Mouse (Mus musculus) CD4-positive, CD25-positive, alpha-beta regulatory T cell, adult 4 months (primary cell): ENCODE data around the gene Gba2. TPM values are rescaled to one million over a fixed set of nuclear protein-coding genes. Genes with fewer than 3 reads are reported as not detected.
A peak's percentile ranks its signal among the peaks of the same experiment; 100 is the strongest.

ENCODE experiments used
- ATAC-seq: one replicate; pipeline ENCODE4 v1.8.0; 2017
- polyA plus RNA-seq, 2 experiments: library from polyadenylated mRNA; unstranded; fragments of 100-300 nt; shearing (Covaris generic); gene quantifications; one replicate each; pipeline ENCODE4 v1.2.1; 2017

Gba2 gene
- polyA plus RNA-seq, 2 experiments from 2014 or later: 12.1 to 15.5 TPM

DNA sequence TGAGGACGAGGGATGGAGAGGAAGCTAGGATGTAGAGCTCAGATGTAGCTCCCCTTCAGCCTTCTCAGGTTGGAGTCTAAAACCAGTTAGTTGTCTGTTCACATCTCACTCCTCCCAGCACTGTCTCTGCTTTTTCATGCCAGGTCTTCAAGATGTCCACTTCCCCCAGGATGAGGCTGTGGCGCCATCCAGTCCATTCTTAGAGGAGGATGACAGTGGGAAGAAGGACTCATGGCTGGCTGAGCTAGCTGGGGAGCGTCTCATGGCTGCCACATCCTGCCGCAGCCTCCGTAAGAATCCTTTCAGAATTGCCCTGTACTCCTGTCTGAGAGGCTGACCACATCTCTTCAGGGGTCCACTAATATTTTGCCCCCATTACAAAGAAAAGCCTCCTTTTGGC is 2.0 kb upstream of the Gba2 start:
- ATAC-seq: no peak

DNA sequence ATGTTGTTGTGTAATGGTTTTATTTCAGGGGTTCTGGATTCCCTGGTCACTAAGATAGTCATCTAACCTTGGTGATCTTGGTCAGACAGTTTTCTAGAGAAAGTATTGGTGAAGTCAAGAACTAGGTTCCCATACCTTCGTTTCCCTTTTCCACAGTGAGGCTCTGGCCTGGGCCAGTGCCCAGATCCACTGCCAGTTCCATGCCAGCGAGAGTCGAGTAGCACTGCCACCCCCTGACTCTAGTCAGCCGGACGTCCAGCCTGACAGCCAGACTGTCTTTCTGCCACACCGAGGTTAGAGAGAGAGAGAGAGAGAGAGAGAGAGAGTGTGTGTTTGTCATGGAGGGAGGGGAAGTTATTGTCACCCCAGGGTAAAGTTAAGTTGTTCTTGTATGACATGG is 1.1 kb upstream of the Gba2 start:
- no peak for ATAC-seq

DNA sequence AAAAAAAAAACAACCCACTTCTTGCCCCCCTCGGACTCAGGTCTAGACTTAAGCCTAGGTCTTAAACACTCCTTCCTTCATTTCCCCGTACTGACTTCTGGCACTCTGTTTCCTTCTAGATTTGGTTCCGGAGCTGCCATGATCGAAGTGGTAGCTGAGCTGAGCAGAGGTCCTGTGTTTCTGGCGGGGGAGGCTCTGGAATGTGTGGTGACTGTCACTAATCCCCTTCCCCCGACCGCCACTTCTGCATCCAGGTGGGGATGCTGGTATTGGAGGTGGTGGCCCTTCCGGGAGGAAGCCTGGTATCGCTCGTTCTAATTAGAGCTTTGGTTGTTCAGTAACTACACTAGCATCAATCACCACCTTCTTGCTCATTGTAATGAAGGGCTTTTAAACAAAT is 583 bp upstream of the Gba2 start:
- ATAC-seq: no peak

DNA sequence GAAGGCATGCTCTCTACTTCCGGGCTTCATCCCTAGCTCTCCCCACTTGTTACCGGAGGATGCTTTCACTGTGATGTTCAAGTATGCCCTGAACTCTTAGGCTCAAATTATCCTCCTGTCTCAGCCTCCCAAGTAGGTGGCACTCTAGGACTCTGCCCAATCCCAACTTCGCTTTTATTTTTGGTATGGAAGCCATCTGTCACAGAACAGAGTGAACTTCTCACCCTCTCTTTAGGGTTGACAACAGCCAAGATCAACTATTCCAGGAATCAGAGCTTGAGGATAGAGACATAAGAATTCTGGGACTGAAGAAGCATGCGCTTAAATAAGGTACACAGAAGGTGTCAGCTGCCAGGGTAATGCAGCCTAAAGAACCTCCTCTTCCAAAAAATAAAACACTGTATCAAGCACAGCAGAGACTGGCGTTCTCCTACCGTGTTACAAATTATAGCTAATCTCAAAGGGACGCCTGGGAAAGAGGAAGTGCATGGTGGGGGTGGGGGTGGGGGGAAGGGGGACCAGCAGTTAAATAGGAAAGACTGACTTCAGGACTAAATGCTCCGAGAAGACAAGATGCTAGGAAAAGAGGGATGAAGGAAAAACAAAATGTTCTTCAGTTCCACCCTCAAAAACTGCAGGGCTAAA is 1.3 kb downstream of the Gba2 start:
- no peak for ATAC-seq

DNA sequence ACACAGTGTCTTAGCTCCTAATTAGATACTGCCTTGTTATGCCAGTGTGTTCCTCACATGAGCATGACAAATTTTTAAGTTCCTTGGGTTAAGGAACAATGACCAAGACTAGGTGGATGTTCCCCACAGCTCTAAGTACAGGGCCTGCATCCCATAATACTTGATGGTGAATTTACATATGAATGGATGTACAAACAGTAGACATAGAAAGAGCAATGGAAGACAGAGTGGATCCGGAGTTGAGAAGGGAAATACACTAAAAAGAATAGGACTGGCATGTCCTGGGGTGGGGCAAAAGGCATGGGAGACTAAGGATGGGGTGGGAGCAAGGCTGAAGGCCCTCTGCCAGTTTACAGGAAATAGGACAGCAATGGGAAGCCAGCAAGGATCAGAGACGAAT is 3.3 kb downstream of the Gba2 start:
- ATAC-seq: no peak

DNA sequence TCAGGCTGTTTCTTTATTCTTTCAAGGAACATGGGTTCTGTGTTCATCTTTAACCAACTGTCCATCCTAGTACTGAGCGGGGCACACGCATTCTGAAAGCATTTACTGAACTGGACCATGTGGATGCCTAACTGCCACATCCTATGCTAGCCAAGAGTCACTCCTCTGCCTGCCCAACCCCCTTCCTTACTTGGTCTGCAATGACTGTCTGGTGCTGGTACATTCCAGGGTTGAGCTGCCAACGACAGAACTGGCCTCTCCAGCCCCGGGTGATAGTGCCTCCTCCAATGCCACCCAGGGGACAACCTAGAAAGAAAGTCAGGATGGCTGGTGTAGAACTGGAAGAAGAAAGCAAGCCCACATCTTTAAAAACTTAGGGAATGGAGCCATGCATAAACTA is 5.1 kb downstream of the Gba2 start:
- no peak for ATAC-seq

DNA sequence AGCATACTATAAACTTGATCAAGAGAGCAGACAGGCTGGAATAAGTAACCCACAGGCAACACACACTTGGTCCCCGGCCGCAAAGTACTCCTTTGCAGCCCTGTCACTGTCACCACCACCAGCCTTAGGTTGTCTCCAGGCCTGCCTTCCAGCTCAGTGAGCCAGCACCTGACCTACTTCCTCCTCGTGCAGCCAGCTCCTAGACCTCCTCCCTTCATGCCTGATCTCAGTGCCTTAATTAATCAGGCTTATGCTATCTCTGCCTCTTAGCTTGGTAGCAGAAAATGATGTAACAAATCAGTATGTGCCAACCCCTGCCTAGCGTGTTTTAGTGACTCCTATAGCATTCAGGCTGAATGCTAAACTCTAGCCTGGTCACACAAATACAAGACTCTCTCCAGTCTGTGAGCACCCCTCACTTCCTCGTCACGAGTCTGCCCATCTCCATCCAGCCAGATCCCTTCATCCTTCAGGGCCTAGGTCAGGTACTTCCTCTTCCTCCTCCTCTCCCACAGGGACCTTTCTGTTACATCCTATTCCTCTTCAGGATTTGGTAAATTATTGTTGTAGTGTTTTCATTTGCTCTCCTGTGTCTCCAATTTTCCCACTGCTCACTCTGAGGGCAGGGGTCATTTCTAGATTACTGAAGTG is 7.2 kb downstream of the Gba2 start:
- ATAC-seq: no peak

DNA sequence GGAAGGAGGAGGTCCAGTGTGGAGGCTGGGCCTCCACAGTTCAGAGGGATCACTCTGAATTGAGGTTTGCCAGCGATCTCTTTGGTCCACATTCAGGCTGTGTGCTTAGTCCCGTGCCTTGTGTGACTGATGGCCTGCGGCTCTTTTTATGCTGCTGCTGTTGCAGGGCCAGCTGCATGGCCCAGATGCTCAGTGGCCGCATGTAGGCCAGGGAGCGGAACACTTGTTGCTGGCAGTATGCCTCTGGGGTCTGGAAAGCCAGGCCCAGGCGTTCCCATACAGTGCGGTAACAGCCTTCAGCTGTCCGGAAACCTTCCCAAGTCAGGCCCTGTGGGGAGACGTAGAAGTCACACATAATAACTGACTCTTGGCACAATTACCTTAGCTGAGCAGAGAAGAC is 11.5 kb downstream of the Gba2 start:
- no peak for ATAC-seq

DNA sequence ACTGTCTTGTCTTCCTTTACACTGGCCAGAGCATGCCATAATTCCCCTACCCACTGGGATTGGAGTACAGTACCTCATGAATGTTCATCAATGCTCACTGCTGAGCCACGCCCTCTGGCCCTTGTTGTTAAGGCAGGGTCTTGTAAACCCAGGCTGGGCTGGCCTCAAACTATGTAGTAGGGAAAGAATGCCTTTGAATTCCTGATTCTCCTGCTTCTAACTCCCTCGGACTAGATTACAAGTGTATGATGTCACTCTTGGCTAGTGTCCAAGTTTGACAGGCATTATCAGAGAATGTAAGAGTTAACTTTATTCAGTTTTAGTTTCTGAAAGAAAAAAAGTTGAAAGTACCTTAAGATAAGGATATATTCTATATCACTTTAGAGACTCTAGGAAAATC is 14.4 kb downstream of the Gba2 start:
- ATAC-seq: no peak

DNA sequence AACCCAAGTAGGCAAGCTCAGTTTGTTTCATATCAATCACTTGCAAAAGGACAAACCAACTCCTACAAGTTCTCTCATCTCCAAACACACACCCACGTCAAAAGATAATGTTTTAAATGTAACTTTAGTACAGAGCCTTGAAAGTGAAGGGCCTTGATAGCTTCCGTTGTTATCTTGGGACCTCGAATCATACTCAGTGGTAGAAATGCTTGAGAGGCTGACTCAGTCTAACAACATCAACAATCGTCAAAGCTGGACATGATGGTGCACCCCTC is 15.1 kb downstream of the Gba2 start:
- ATAC-seq: no peak

DNA sequence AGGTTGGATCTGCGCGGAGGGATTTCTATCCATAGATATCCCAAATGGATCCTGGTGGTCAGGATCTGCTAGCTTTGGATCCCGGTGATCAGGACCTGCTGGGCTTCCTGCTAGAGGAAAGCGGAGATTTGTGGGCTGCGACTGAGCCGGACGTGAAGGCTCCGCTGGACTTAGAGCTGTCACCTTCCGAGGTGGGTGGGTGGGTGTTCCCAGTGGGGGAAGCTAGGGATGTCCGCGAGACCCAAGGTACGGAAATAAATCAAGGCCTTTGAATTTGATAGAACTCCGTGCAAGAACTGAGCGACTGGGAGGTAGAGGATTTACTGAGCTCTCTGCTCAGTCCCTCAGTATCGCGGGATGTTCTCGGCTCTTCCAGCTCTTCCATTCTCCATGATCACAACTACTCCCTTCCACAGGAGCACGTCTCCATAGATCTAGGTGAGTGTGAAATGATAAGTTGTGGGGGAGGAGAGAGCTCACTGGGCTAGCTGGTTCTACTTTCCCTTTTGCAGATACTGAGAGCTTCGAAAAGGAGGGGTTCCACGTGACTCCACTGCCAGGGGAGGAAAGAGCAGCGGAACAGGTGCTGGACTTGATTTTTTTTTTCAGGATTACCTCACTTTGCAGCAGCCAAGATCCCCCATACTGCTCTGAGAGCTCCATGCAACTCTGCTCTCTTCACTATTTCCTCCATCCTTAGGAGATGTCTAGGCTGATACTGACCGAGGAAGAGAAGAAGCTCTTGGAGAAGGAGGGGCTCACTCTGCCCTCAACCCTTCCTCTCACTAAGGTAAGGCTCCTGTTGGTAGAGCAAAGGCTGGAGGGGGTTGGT is 15.7 kb downstream of the Gba2 start:
- ATAC-seq: peak; percentile 24

DNA sequence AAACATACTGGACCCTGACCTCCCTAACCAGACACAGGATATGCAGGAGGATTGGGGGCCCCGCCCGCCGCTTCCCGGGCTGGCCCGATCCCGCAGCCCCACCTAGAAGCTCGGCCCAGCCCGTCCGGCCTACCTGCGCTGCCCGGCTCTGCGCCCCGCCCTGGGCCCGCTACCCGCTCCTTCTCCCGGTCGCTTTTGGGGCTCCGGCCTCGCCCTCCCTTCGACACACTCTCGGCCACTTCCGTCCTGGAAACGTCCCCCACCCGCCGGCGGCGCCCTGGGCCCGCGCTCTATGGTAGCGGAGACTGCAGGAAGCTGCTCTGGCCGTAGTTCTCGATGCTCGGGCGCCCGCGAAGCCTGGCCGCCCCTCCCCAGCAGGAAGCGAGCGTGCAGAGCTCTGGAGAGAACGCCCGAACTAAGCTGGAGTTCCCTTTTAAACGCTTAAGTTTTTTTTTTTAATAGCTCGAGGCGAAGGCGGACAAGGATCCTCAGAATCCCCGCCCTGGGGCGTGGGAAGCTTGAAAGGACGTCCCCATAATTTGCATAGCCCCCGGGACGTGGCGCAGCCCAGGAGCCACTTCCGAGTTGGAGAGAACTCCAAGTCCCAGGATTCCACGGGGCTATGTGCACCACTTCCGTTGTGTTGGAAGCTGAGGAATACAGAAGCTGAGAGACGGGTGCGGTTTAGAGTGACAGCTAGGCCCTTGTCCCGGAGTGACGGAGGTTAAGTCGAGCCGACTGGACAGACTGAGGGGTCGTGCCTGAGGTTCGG is 16.5 kb downstream of the Gba2 start, which contains the start of the genes Creb3 and Tln1:
Gene Creb3 (plus strand): TSS at position 336 of the 772 bp plus-strand sequence.
Gene Tln1 (minus strand): TSS at position 695 of the 772 bp plus-strand sequence.
- peak; percentile 80 for ATAC-seq

DNA sequence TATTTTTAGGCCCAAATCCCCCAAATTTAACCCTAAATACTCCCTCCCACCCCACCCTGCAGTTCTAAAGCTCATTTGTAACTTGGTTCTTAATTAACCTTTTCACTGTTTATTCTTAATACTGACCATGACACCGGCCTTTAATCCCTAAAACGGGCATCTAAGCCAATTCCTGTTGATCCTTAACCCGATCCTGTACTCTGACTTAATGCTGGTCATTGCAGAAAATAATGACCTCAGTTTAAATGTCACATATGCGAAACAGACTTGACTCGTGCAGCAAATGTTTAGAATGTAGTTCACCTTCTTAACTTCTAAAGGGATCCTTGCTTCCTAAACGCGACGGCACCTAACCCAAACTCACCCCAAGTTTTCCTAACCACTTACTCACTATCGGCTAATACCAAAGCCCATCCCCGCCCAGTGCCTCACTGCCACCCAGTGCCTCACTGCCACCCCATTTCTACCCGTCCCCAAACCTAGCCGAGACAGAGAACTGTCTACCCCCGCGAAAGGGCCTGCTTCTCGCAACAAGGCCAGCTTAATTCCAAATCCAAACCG is 17.2 kb downstream of the Gba2 start:
- ATAC-seq: peak; percentile 1

DNA sequence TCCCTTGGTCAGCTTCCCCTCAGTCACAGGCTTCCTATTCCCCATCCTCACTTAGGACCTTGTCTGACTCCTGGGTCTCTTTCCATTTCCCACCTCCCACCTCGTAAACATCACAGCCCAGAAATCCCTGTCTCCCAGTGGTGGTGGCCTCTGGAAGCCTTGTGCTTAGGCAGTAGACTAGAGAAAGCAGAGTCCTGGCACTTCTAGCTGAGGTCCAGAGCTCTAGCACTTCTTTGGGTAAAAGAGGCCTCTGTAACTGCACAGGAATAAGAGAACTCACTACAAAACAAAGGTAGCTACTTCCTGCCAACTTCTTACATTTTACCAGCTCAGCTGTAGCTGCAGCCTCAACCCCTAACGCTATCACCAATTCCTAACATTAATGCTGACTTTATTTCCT is 17.7 kb downstream of the Gba2 start:
- no peak for ATAC-seq

DNA sequence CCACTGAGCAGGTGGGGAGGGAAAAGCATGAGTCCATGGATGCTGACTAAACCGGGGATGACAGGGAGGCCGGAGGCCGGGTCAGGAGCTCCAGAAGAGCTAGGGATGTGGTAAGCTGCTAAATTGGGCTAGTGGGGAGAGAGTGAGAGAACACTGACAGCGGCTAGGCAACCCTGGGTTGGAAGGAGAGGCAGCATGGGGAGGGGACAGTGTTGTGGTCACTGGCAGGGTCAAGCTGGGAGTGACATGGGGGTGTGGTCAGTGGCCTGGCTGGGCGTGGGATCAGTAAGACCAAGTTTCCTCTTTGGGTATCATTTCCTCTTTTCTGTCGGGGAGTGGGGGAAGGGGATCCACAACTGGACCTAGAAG is 18.4 kb downstream of the Gba2 start:
- no peak for ATAC-seq

DNA sequence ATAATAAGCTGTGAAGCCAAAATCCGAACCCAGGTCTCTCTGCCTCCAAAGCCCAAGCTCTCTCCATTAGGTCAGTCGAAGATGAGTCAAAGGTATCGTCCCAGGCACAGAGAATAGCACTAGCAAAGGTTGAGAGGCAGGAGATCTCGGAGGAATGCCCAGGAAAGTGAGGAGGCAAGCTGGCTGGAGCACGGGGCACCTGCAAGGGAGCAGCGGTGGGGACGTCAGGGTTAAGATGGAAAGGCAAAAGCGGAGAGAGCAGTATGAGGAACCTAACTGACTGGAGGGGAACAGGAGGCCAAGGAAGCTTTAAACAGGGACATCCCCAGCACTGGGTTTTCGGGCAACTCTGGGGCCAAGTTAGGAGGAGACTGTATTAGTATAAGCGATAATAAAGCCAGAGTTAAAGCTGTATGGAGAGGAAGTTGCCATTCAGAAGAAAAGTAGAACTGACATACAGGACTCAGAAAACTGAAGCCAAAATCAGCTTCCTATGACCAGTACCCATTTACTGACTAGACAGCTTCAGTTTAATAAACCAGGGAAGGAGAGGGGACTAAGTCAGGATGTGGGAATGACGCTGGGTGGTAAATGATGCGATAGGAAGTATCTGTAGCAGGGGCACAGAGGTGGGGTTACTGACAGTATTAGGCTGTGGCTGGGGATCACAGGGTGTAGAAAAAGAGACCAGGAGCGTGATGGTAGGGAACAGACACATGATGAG is 19.0 kb downstream of the Gba2 start:
- no peak for ATAC-seq

DNA sequence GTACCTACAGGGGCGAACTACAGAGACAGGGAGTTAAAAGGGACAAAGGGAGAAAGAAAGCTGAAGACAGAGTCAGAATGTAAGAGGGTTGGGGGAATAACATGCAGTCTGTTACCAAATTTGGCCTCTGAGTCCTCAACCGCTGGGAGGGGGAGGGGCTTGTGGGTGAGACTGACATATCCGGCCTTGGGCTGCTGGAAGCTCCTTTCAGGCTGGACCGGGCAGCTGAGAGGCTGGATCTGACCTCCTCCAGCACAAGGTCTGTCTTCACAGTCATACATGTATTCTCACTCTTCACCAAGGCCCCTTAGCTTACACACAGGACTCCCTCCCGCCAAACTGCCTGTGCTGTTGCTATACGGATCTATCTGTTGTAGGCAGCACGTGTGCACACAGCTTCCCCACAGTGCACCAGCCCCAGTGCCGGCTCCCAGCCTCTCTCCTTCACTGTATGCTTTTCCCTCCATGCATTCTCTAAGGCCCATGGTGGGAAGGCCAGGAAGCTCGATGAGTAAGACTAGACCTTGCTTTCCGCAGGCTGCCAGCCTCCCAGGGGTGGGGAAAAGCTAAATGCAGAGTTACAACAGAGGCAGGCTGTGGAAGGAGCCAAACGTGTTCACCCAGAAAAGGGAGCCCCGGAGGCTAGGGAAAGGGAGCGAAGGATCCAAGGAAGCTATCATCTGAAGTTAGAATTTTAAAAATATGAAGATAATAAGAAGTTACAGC is 19.9 kb downstream of the Gba2 start:
- peak; percentile 43 for ATAC-seq

DNA sequence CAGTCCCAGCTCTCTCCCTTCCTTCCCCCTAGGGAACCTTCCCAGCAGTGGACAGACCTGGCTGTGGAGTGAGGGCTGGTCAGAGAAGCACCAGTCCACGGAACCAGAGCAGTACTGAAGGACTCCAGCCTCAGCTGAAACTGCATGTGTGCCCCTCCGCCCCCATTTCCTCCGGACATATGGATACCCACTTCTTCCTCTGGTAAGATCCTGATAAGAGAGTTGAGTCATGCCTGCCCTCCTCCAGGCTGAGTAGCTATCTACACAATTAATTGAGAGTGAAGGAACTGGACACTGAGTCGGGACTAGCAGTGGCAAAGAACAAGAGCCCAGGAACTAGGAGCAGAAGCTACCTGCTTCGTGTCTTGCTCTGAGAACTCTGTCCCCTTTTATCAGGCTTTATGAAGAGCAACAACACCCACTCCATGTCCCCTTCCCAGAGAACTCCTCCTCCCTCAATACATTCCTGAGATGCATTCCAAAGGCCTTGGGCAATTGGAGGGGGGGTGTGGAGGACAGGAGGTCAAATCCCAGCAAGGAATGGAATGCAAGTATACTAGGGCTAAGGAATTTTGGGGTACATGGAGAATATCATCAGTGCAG is 20.5 kb downstream of the Gba2 start:
- no peak for ATAC-seq

DNA sequence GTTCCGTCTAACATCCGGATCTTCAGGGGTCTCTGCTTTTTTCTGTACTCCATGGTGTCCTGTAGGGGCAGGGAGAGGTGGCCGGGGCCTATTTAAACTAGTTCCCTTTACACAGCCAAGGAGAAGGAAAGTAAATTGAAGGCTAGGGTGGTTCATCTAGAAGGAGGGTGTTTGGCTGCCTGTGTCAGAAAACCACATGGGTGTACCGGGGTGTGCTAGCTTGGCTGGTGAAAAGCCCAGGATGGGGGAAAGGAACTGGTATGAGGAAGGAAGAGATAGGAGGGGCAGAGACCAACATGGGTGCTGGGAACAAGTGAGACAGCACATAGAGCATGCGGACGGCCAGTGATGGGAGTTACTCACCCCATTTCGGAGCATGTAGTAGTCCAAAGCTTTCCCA is 22.7 kb downstream of the Gba2 start:
- ATAC-seq: no peak

DNA sequence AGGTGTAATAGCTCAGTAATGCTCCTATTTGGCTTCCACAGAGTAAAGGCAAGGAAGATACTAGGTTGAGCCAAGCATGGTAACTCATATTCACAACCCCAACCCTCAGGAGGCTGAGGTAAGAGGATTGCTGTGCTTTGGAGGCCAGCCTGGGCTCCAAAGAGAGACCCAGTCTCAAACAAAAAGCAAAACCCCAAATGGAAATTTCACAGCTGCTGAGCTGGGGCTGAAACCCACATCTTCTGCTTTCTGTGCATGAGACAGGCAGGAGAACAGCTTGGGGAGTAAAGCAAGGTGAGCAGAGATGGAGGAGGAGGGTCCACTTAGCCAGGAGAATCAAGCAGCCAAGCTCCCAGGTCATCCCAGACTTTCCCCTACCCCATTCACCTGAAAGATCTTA is 24.8 kb downstream of the Gba2 start:
- no peak for ATAC-seq

DNA sequence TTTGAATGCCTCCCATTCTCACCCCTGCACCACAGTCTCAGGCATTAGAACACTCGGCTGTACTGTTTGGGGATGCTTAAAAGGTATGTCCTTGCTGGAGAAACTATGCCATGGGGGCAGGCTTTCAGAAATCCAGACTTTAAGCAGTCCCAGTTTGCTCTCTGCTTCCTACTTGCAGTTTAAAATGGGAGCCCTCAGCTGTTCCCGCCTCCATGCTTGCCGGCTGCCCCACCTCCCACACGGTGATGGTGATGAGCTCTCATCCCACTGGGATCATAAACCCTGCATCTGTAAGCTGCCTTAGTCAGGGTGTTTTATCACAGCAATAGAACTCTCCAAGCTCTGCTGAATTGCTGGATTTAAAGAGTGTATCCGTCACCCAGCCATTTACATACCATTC is 26.2 kb downstream of the Gba2 start:
- ATAC-seq: no peak
